Mouse (Mus musculus): ENCODE results near the gene Inha. TPM values are rescaled to one million over a fixed set of nuclear protein-coding genes. Genes with fewer than 3 reads are reported as not detected.

Inha gene
- total and polyA plus RNA-seq, 3 experiments = not detected

GRCm38 (mm10) chr1:75463652-75464204, 43.1 kb upstream of the Inha start:
- Histone ChIP-seq H3K4me3 (ENCODE audit: control insufficient read depth in 1 of 2, insufficient read depth in 1 of 2, low read depth in 2 of 2, low read length in 2 of 2) (no peak overlapping the region), H3K27me3 (ENCODE audit: control insufficient read depth in 1 of 2, insufficient read depth in 2 of 2, low read length in 2 of 2) (no peaks in the 10 kb centered on the region), H3K36me3 (ENCODE audit: control insufficient read depth in 1 of 2, insufficient read depth in 2 of 2, low read length in 2 of 2) (peaks cover 0 to 19% of the 10 kb centered on the region in 2 experiments; a peak in 2 of 4 replicates), H3K9ac (ENCODE audit: control insufficient read depth, low read depth, low read length, poor library complexity, severe bottlenecking) (no peak overlapping the region), H3K9me3 (replicated peaks; ENCODE audit: insufficient read depth, low read length) (no peaks in the 10 kb centered on the region), H3K79me2 (ENCODE audit: control insufficient read depth, insufficient read depth, low read length, poor library complexity) (no peaks in the 10 kb centered on the region), H3K4me1 (ENCODE audit: control insufficient read depth in 1 of 2, insufficient read depth in 2 of 2, low read length in 2 of 2) (peaks cover 13 to 30% of the 10 kb centered on the region in 2 experiments), H3K27ac (ENCODE audit: control insufficient read depth, low read depth, low read length) (peak overlapping the region; percentile 42)
- TF ChIP-seq ETS1 (IDR thresholded peaks at IDR 0.05; ENCODE audit: low read depth, low read length) = no peak; the same call in 1 of the 2 replicates
- no peak for TF ChIP-seq NELFE (IDR thresholded peaks at IDR 0.05; ENCODE audit: low read depth, low read length)
- peak; percentile 94 for TF ChIP-seq GATA1 (IDR thresholded peaks at IDR 0.05; ENCODE audit: low read depth, low read length)
- TF ChIP-seq TBP (IDR thresholded peaks at IDR 0.05; ENCODE audit: low read depth, low read length) = no peak
- no peak for TF ChIP-seq POLR2A (IDR thresholded peaks at IDR 0.05; ENCODE audit: control insufficient read depth in 1 of 2, insufficient read depth in 1 of 2, low read depth in 1 of 2, low read length in 2 of 2, poor library complexity in 1 of 2)
- peak; percentile 71; the same call in 1 of the 2 replicates for TF ChIP-seq RCOR1 (IDR thresholded peaks at IDR 0.05; ENCODE audit: low read depth, low read length)
- no peak for TF ChIP-seq MXI1 (IDR thresholded peaks at IDR 0.05; ENCODE audit: low read depth, low read length)
- TF ChIP-seq USF2 (IDR thresholded peaks at IDR 0.05; ENCODE audit: borderline replicate concordance in 1 of 2, insufficient read depth in 1 of 2, low read depth in 1 of 2, low read length in 2 of 2) = no peak
- no peak for TF ChIP-seq MEF2A (IDR thresholded peaks at IDR 0.05; ENCODE audit: extremely low read depth, insufficient replicate concordance, low read depth, low read length, poor library complexity, severe bottlenecking)
- TF ChIP-seq SIN3A (IDR thresholded peaks at IDR 0.05; ENCODE audit: low read length) = no peak
- no peak for TF ChIP-seq ELF1 (IDR thresholded peaks at IDR 0.05; ENCODE audit: low read depth, low read length)
- TF ChIP-seq UBTF (IDR thresholded peaks at IDR 0.05; ENCODE audit: borderline replicate concordance, insufficient read depth, low read depth, low read length) = no peak
- no peak for TF ChIP-seq SMC3 (IDR thresholded peaks at IDR 0.05; ENCODE audit: low read depth, low read length)
- no peak for TF ChIP-seq E2F4 (IDR thresholded peaks at IDR 0.05; ENCODE audit: borderline replicate concordance, low read depth, low read length)
- no peak for TF ChIP-seq JUND (IDR thresholded peaks at IDR 0.05; ENCODE audit: low read depth, low read length)
- TF ChIP-seq HCFC1 (IDR thresholded peaks at IDR 0.05; ENCODE audit: low read depth, low read length) = 0 out of 2 replicates have a peak, but pooled peaks have one; percentile 16
- TF ChIP-seq ZKSCAN1 (IDR thresholded peaks at IDR 0.05; ENCODE audit: low read depth, low read length) = no peak
- no peak for TF ChIP-seq MAFK (IDR thresholded peaks at IDR 0.05; ENCODE audit: borderline replicate concordance, low read depth, low read length)
- TF ChIP-seq USF1 (IDR thresholded peaks at IDR 0.05; ENCODE audit: low read depth, low read length) = no peak
- peak; percentile 88 to 90 for TF ChIP-seq EP300 (IDR thresholded peaks at IDR 0.05; ENCODE audit: low read depth in 1 of 2, low read length in 2 of 2)
- no peak for TF ChIP-seq BHLHE40 (IDR thresholded peaks at IDR 0.05; ENCODE audit: borderline replicate concordance, low read depth, low read length)
- no peak for TF ChIP-seq RAD21 (IDR thresholded peaks at IDR 0.05; ENCODE audit: low read depth, low read length)
- TF ChIP-seq MAX (IDR thresholded peaks at IDR 0.05; ENCODE audit: low read length) = no peak
- TF ChIP-seq POLR2AphosphoS5 (IDR thresholded peaks at IDR 0.05; ENCODE audit: borderline replicate concordance, low read depth, low read length) = no peak
- TF ChIP-seq MAZ (IDR thresholded peaks at IDR 0.05; ENCODE audit: low read depth, low read length) = peak; percentile 53; the same call in 1 of the 2 replicates
- TF ChIP-seq TCF12 (IDR thresholded peaks at IDR 0.05; ENCODE audit: low read depth, low read length) = peak; percentile 92
- no peak for TF ChIP-seq CTCF (IDR thresholded peaks at IDR 0.05 in 2 of 3, conservative IDR thresholded peaks at IDR 0.05 in 1 of 3; ENCODE audit: control insufficient read depth in 1 of 3, insufficient read depth in 1 of 3, low read depth in 2 of 3, low read length in 3 of 3, poor library complexity in 1 of 3, severe bottlenecking in 1 of 3)
- no peak for TF ChIP-seq ZMIZ1 (IDR thresholded peaks at IDR 0.05; ENCODE audit: low read depth, low read length)
- no peak for TF ChIP-seq POLR2AphosphoS2 (IDR thresholded peaks at IDR 0.05; ENCODE audit: low read length)
- no peak for TF ChIP-seq KAT2A (conservative IDR thresholded peaks at IDR 0.05; ENCODE audit: low read depth, low read length)
- TF ChIP-seq ZC3H11A (IDR thresholded peaks at IDR 0.05; ENCODE audit: low read depth, low read length) = no peak
- peak; percentile 82 for TF ChIP-seq TAL1 (IDR thresholded peaks at IDR 0.05; ENCODE audit: low read length)
- no peak for TF ChIP-seq MYC (IDR thresholded peaks at IDR 0.05; ENCODE audit: low read depth, low read length)
- no peak for TF ChIP-seq CHD2 (IDR thresholded peaks at IDR 0.05; ENCODE audit: low read length)
- no peak for TF ChIP-seq CHD1 (IDR thresholded peaks at IDR 0.05; ENCODE audit: low read depth, low read length)
- no peak for TF ChIP-seq MYB (IDR thresholded peaks at IDR 0.05; ENCODE audit: low read depth, low read length)
- no peak for TF ChIP-seq ZNF384 (IDR thresholded peaks at IDR 0.05; ENCODE audit: low read depth, low read length)
- TF ChIP-seq GABPA (IDR thresholded peaks at IDR 0.05; ENCODE audit: low read depth, low read length) = no peak
- DNase-seq (ENCODE audit: low read depth, low spot score) = peak; percentile 63
